Mouse (Mus musculus) G1E (cell line): ENCODE data around the gene Abcf2.

Source experiments
- CTCF ChIP-seq: IDR thresholded peaks from 2 replicates; pipeline ENCODE4 v1.5.1; 2012; ENCODE audit warnings: low read depth, low read length, inconsistent platforms, mixed read lengths
- GATA1 ChIP-seq: IDR thresholded peaks from 2 replicates; pipeline ENCODE4 v1.6.1; 2012; ENCODE audit warnings: borderline replicate concordance, low read length, inconsistent platforms, mixed read lengths
- GATA2 ChIP-seq: IDR thresholded peaks from 2 replicates; pipeline ENCODE4 v1.6.1; 2012; ENCODE audit warnings: low read depth, low read length, inconsistent platforms, borderline replicate concordance
- POLR2AphosphoS5 ChIP-seq: IDR thresholded peaks from 2 replicates; pipeline ENCODE4 v1.6.1; 2012; ENCODE audit warnings: low read depth, low read length, inconsistent platforms; ENCODE audit not compliant: insufficient replicate concordance
- TAL1 ChIP-seq: conservative IDR thresholded peaks from 2 replicates; pipeline ENCODE4 v1.6.1; 2012; ENCODE audit warnings: low read depth, low read length, inconsistent platforms, mixed read lengths

GRCm38 (mm10) chr5:24594346-24594745 lies 17.1 kb upstream of the Abcf2 start:
- TF ChIP-seq CTCF = no peak
- TF ChIP-seq GATA1 = no peak
- TF ChIP-seq TAL1 = no peak
- no peak for TF ChIP-seq GATA2
- TF ChIP-seq POLR2AphosphoS5 = no peak
